Mouse (Mus musculus) Patski (cell line): ENCODE data around the gene Fdxr. TPM values are rescaled to one million over a fixed set of nuclear protein-coding genes. Genes with fewer than 3 reads are reported as not detected.

Experiments
- ATAC-seq: fragments of 100-300 bp; one replicate; pipeline ENCODE4 v1.8.0; 2021
- CTCF ChIA-PET: fragments of 350-600 bp; sonication (Branson Sonifier 250); formaldehyde crosslinking; loops from one replicate; lab custom pipeline; 2022; ENCODE audit warnings: inconsistent platforms; lab: Charles Lee
- POLR2A ChIA-PET: fragments of 350-600 bp; sonication (Branson Sonifier 250); formaldehyde crosslinking; loops from one replicate; lab custom pipeline; 2022; ENCODE audit warnings: antibody characterized with exemption, inconsistent platforms; lab: Charles Lee
- DNase-seq: peaks from one replicate; pipeline ENCODE4 v3.0.0-alpha.2; 2011; ENCODE audit warnings: low read depth, low spot score
- H3K27me3 ChIP-seq: fragments of 371-371 bp; one replicate; pipeline ENCODE4 v1.5.1; 2021
- CTCF ChIP-seq: fragments of 100-300 bp; IDR thresholded peaks from one replicate; pipeline ENCODE4 v1.5.1; 2021
- in situ Hi-C: fragments of 300-500 bp; cut with MboI; formaldehyde crosslinking; loops from 3 replicates; pipeline ENCODE4 v1.11.1; 2018; ENCODE audit warnings: low pct_unique_long_range_greater_than_20kb, mixed read lengths
- polyA plus RNA-seq: library from polyadenylated mRNA; unstranded; gene quantifications from one replicate; pipeline ENCODE4 v1.2.3, GENCODE M21; 2021

The Fdxr gene
- polyA plus RNA-seq, 1 experiment from 2014 or later: 7.1 TPM

GRCm38 (mm10) chr11:115271052-115271451, 5.8 kb downstream of the Fdxr start:
- H3K27me3 ChIP-seq: peaks cover 8% of the 10 kb centered on the region
- DNase-seq (no peak), ATAC-seq (no peak)
- in situ Hi-C loops: loop anchor here (5.0 kb wide), 1 partner anchor 69 kb away; no protein-coding TSS in a partner anchor
- ChIA-PET POLR2A (no interaction called here), CTCF (interaction anchor here (1.1 to 2.0 kb wide), 4 partner anchors 56 to 112 kb away, joined by 3 to 11 read pairs (median 6); no protein-coding TSS in a partner anchor)
- no peak for TF ChIP-seq CTCF

- ChIA-PET POLR2A (no interaction called here), CTCF (interaction anchor here (1.2 to 2.0 kb wide), 4 partner anchors 49 to 71 kb away, joined by 3 to 11 read pairs (median 6); no protein-coding TSS in a partner anchor)
- ATAC-seq (no peak), DNase-seq (no peak)
- in situ Hi-C loops: loop anchor here (5.0 kb wide), 1 partner anchor 68 kb away; no protein-coding TSS in a partner anchor
- TF ChIP-seq CTCF: peak; percentile 94
- peaks cover 15% of the 10 kb centered on the region for H3K27me3 ChIP-seq
Observed at GRCm38 (mm10) chr11:115270148-115270861, 6.5 kb downstream of the Fdxr start.

- POLR2A ChIA-PET: no interaction called here
- CTCF ChIA-PET: interaction anchor here (1.0 to 1.9 kb wide), 3 partner anchors 12 to 67 kb away, joined by 3 to 10 read pairs (median 3); no protein-coding TSS in a partner anchor
- no peak for TF ChIP-seq CTCF
- no peak for ATAC-seq
- no peak for DNase-seq
- in situ Hi-C loops: loop anchor here (5.0 kb wide), 1 partner anchor 67 kb away; no protein-coding TSS in a partner anchor
- H3K27me3 ChIP-seq: peaks cover 22% of the 10 kb centered on the region
Observed at GRCm38 (mm10) chr11:115269330-115270066, 7.4 kb downstream of the Fdxr start.

- ChIA-PET CTCF (interaction anchor here (0.9 to 1.9 kb wide), 2 partner anchors 66 to 80 kb away, joined by 3 to 10 read pairs; no protein-coding TSS in a partner anchor), POLR2A (interaction anchor here (0.9 to 1.5 kb wide), 2 partner anchors 9 to 65 kb away, joined by 3 read pairs; partner anchors contain the start of gene Fdxr)
- TF ChIP-seq CTCF: no peak
- peaks cover 37% of the 10 kb centered on the region for H3K27me3 ChIP-seq
- in situ Hi-C loops: no loop called here
- DNase-seq: no peak
- no peak for ATAC-seq
Observed at GRCm38 (mm10) chr11:115267958-115268357, 8.9 kb downstream of the Fdxr start.

DNA sequence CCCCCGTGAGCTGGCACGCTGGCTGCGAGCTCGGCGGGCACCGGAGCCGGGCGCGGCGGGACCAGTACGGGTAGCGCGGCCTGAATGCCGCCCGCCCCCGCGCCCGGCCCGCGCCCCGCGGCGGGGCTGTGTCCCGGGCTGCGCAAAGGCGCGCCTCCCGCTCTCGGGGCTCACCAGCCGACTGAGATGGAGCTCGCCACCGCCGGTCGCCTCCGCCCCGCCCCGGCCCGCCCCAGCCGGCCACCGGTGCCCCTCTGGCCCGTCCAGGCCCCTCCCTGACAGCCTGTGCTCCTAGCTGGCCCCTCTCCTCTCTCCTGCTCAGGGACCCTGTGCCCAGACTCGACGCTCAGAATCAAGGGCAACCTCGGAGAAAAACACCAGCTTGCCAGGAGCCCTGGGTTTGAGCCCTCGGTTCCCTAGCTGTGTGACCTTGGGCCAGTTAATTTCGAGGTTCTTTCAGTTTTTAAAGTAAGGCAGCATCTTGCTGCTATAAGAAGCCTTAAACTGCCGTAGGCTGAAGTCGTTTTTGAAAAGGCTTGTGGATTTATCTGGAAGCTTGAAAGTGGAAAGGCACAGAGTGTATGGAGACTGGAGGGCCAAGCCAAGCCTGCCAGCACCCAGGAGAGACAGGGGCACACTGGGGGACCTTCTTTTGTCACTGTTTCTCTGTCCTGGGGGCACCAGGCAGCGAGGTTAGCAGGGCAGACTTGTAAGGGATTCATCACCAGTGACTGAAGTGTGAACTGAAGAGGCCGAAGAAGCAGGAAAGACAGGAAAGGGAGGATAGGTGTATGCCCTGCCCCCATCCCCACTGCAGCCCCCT, 9.6 kb downstream of the Fdxr start, which contains the start of gene Grin2c:
Gene Grin2c, minus strand, starts transcription at position 183 of the 823 bp plus-strand sequence.
- CTCF ChIA-PET: interaction anchor here (0.9 to 1.7 kb wide), 2 partner anchors 65 to 79 kb away, joined by 3 to 7 read pairs; no protein-coding TSS in a partner anchor
- DNase-seq (no peak), ATAC-seq (no peak)
- in situ Hi-C loops: no loop called here
- peaks cover 43% of the 10 kb centered on the region for H3K27me3 ChIP-seq
- no peak for TF ChIP-seq CTCF
- POLR2A ChIA-PET: interaction anchor here (1.5 kb wide), 1 partner anchor 9 kb away, joined by 3 read pairs; the partner anchor contains the start of gene Fdxr

DNA sequence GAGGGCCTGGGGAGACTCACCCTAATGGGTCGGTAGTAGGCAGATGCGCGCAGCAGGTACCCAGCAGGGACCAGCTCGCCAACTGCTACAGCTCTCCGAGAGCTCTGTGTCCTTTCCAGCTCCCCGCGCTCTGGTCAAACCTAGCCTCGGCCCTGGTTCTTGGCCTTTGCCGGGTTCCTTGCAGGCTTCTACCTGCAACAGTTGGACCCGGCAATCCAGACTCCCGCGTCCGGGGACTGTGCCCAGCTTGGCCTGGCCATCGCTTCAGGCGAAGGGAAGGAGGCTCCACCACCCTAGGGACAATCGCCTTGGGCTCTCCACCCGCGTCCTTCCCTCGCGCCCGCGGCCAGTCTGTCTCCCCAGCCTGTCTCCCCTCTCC, 10.5 kb downstream of the Fdxr start:
- TF ChIP-seq CTCF: no peak
- in situ Hi-C loops: no loop called here
- peaks cover 49% of the 10 kb centered on the region for H3K27me3 ChIP-seq
- POLR2A ChIA-PET: interaction anchor here (0.6 kb wide), 1 partner anchor 62 kb away, joined by 4 read pairs; no protein-coding TSS in a partner anchor
- DNase-seq (no peak), ATAC-seq (no peak)
- CTCF ChIA-PET: interaction anchor here (1.7 kb wide), 1 partner anchor 64 kb away, joined by 7 read pairs; no protein-coding TSS in a partner anchor

- peaks cover 53% of the 10 kb centered on the region for H3K27me3 ChIP-seq
- no peak for TF ChIP-seq CTCF
- CTCF ChIA-PET: interaction anchor here (1.7 kb wide), 1 partner anchor 63 kb away, joined by 7 read pairs; no protein-coding TSS in a partner anchor
- no peak for DNase-seq
- in situ Hi-C loops: no loop called here
- ATAC-seq: no peak
- POLR2A ChIA-PET: interaction anchor here (0.6 kb wide), 1 partner anchor 62 kb away, joined by 4 read pairs; no protein-coding TSS in a partner anchor
Observed at GRCm38 (mm10) chr11:115265771-115266399, 11.0 kb downstream of the Fdxr start.

DNA sequence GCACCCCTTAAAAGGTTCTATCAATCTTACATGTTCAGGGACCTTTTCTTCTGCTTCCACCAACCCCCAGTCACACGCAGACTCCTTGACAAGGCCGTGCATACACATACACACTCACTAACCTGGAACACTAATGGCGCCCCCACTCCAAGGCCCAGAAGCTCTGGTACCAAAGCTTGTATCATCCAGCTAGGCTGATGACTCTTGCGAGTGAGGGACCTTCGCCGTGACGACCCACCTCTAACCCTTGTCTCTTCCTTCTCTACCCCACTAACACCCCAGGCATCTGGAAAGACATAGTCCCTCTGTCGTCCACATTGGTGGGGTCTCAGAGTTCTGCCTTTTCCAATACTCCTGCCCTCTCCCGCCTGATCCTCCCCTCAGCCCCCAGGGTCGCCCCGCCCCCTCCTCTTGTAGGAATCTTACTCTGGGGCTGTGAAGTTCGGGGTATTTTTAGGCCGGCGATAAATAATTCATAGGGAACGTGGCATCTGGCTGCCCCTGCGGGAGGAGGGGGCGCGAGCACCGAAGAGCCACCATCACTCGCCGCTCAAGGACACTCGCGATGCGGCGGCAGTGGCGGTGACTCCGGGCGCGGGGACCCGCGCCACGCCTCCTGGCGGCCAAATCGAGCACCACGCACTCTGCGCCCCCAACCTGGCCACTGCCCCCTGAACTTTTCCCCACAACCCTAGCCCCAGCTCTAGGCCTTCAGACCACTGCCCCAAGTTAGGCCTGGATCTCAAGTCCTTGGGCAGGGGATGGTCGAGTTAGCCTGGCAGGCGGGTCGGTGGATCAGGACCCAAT, 11.8 kb downstream of the Fdxr start:
- in situ Hi-C loops: no loop called here

More for the DNA sequence above, 11.8 kb downstream of the Fdxr start:
- TF ChIP-seq CTCF: no peak
- ChIA-PET CTCF (no interaction called here), POLR2A (no interaction called here)
- DNase-seq: no peak
- ATAC-seq: no peak
- H3K27me3 ChIP-seq: peaks cover 60% of the 10 kb centered on the region
